Comparison of ENCODE assay signal across 11 mouse cellular contexts in the genomic region with DNA sequence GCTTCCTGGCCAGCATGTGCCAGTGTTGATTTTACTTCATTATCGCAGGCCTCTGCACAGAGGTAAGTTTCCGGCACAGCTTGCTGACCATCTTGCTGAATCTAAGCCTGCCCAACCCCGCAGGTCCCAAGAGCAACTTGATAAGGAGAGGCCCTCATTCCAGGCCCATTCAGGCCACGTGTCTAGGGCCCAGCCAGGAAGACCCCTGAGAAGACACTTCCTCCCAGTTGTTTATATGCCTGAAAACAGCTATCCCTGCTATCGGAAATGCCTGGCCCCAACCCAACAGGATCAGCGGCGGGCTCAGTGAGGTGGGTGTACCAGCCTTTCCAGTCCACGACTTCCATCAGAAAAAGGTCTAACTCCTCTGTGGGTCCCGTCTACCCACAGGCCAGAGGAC.
DNase-seq lines count a peak whose midpoint lies in the region; ATAC-seq and TF ChIP-seq lines count a peak whose summit lies in the region.
"Had no signal": no experiment of that assay in that cellular context is flagged by ENCODE, and none has a peak within 500 bp of the region (broad histone marks: within the 10 kb centered on the region; RNA-seq: fewer than 3 reads in every experiment).

No protein-coding gene starts in this region.

- no peak for TF ChIP-seq CTCF in stomach, postnatal 0 days (IDR thresholded peaks at IDR 0.05; ENCODE audit: low read depth)

- 0 out of 2 replicates have a peak overlapping the region, but pooled peaks have one; percentile 90 for H3K27ac ChIP-seq in forebrain, embryonic 10.5 days
- H3K27ac ChIP-seq in forebrain, embryonic 15.5 days (replicated peaks): no peak overlapping the region
- peak overlapping the region; percentile 94 for H3K27ac ChIP-seq in lung, embryonic 15.5 days
- peak overlapping the region; percentile 95 for H3K27ac ChIP-seq in limb, embryonic 12.5 days
- H3K27ac ChIP-seq in stomach, postnatal 0 days (replicated peaks): peak overlapping the region; percentile 45

- TF ChIP-seq EP300 in stomach, postnatal 0 days (optimal IDR thresholded peaks at IDR 0.05): no peak

- H3K9me3 ChIP-seq in forebrain, embryonic 10.5 days: no peaks in the 10 kb centered on the region
- H3K9me3 ChIP-seq in forebrain, embryonic 15.5 days: no peaks in the 10 kb centered on the region
- H3K9me3 ChIP-seq in lung, embryonic 15.5 days: no peaks in the 10 kb centered on the region
- H3K9me3 ChIP-seq in limb, embryonic 12.5 days: no peaks in the 10 kb centered on the region
- H3K9me3 ChIP-seq in stomach, postnatal 0 days (ENCODE audit: control insufficient read depth, low read length): no peaks in the 10 kb centered on the region
- H3K9me3 ChIP-seq: liver, embryonic 15.5 days had no signal

- peaks cover 41% of the 10 kb centered on the region for H3K4me1 ChIP-seq in forebrain, embryonic 10.5 days
- peaks cover 28% of the 10 kb centered on the region for H3K4me1 ChIP-seq in forebrain, embryonic 15.5 days
- peaks cover 72% of the 10 kb centered on the region for H3K4me1 ChIP-seq in lung, embryonic 15.5 days
- peaks cover 48% of the 10 kb centered on the region for H3K4me1 ChIP-seq in limb, embryonic 12.5 days (replicated peaks)
- peaks cover 19% of the 10 kb centered on the region for H3K4me1 ChIP-seq in stomach, postnatal 0 days (replicated peaks; ENCODE audit: control insufficient read depth, insufficient read depth)

- no peak for DNase-seq in forebrain, embryonic 10.5 days (ENCODE audit: extremely low spot score, low spot score)
- no peak for DNase-seq in lung, postnatal 25 days (ENCODE audit: low spot score)
- peak; percentile 55 for DNase-seq in stomach, postnatal 0 days (ENCODE audit: low spot score)
- no peak for DNase-seq in cerebellum, postnatal 4 days (ENCODE audit: low spot score in 2 of 2)
- no peak for DNase-seq in spleen, postnatal 10 days (ENCODE audit: low spot score in 2 of 2)
- DNase-seq: adrenal gland, adult 8-10 months; cerebellum, adult 9-10 months had no signal

- 84% methylated on average over 9 of the region's 9 CpGs for WGBS in forebrain, embryonic 10.5 days
- WGBS in forebrain, embryonic 15.5 days: 80% methylated on average over 9 of the region's 9 CpGs
- WGBS in lung, embryonic 15.5 days: 29% methylated on average over 9 of the region's 9 CpGs
- WGBS in limb, embryonic 12.5 days: 71% methylated on average over 9 of the region's 9 CpGs
- WGBS in stomach, postnatal 0 days: 21% methylated on average over 9 of the region's 9 CpGs

- no peaks in the 10 kb centered on the region for H3K27me3 ChIP-seq in forebrain, embryonic 10.5 days (ENCODE audit: poor library complexity, severe bottlenecking)
- H3K27me3 ChIP-seq in forebrain, embryonic 15.5 days: no peaks in the 10 kb centered on the region
- H3K27me3 ChIP-seq in lung, embryonic 15.5 days: no peaks in the 10 kb centered on the region
- no peaks in the 10 kb centered on the region for H3K27me3 ChIP-seq in limb, embryonic 12.5 days
- no peaks in the 10 kb centered on the region for H3K27me3 ChIP-seq in stomach, postnatal 0 days (ENCODE audit: control insufficient read depth, insufficient read depth, low read length)

- no peak for ATAC-seq in forebrain, embryonic 15.5 days (replicated peaks)
- no peak for ATAC-seq in lung, embryonic 15.5 days (ENCODE audit: borderline replicate concordance, extremely low read depth, low FRiP score, low TSS enrichment)
- no peak for ATAC-seq in limb, embryonic 12.5 days (ENCODE audit: insufficient number of reproducible peaks, insufficient read depth, low FRiP score, low TSS enrichment, low read depth)
- peak; percentile 41; the same call in 1 of the 2 replicates for ATAC-seq in stomach, postnatal 0 days (ENCODE audit: low FRiP score, low TSS enrichment)

- H3K9ac ChIP-seq in forebrain, embryonic 15.5 days (replicated peaks): no peak overlapping the region
- H3K9ac ChIP-seq in lung, embryonic 15.5 days: peak overlapping the region; percentile 1; the same call in 1 of the 2 replicates
- H3K9ac ChIP-seq in limb, embryonic 12.5 days (replicated peaks): peak overlapping the region; percentile 31; the same call in 1 of the 2 replicates
- H3K9ac ChIP-seq in stomach, postnatal 0 days (ENCODE audit: low read length): no peak overlapping the region
- H3K9ac ChIP-seq: liver, embryonic 15.5 days had no signal

- H3K36me3 ChIP-seq in forebrain, embryonic 10.5 days (replicated peaks): 0 out of 2 replicates have a peak, but pooled peaks cover 2% of the 10 kb centered on the region
- no peaks in the 10 kb centered on the region for H3K36me3 ChIP-seq in forebrain, embryonic 15.5 days
- no peaks in the 10 kb centered on the region for H3K36me3 ChIP-seq in lung, embryonic 15.5 days
- peaks cover 56% of the 10 kb centered on the region for H3K36me3 ChIP-seq in limb, embryonic 12.5 days
- H3K36me3 ChIP-seq in stomach, postnatal 0 days (ENCODE audit: control insufficient read depth, insufficient read depth, low read length): no peaks in the 10 kb centered on the region
- H3K36me3 ChIP-seq: liver, embryonic 15.5 days had no signal

- no peak overlapping the region for H3K4me3 ChIP-seq in forebrain, embryonic 10.5 days
- H3K4me3 ChIP-seq in forebrain, embryonic 15.5 days: no peak overlapping the region
- H3K4me3 ChIP-seq in lung, embryonic 15.5 days: no peak overlapping the region
- no peak overlapping the region for H3K4me3 ChIP-seq in limb, embryonic 12.5 days (replicated peaks)
- H3K4me3 ChIP-seq in stomach, postnatal 0 days (ENCODE audit: low read depth, low read length): no peak overlapping the region

- no peak overlapping the region for H3K4me2 ChIP-seq in forebrain, embryonic 15.5 days (replicated peaks)
- peak overlapping the region; percentile 61 for H3K4me2 ChIP-seq in lung, embryonic 15.5 days
- H3K4me2 ChIP-seq in limb, embryonic 12.5 days: peak overlapping the region; percentile 75
- no peak overlapping the region for H3K4me2 ChIP-seq in stomach, postnatal 0 days (replicated peaks; ENCODE audit: low read depth)

Comparison
In these comparisons a context has a peak if more than half of its experiments do, and no peak if none do; other contexts are left out.
1. H3K4me2 ChIP-seq: peak in lung, embryonic 15.5 days (single experiment) and limb, embryonic 12.5 days (single experiment); none in forebrain, embryonic 15.5 days (single experiment) and stomach, postnatal 0 days (single experiment).
2. H3K9ac ChIP-seq: peak in lung, embryonic 15.5 days (single experiment) and limb, embryonic 12.5 days (single experiment); none in forebrain, embryonic 15.5 days (single experiment) and stomach, postnatal 0 days (single experiment).